Mouse (Mus musculus) 3134 (cell line): ENCODE measurements around the gene Ddx6.
A peak's percentile ranks its signal among the peaks of the same experiment; 100 is the strongest.

Experiments used
- DNase-seq: peaks from one replicate; pipeline ENCODE4 v3.0.0-alpha.2; 2011; ENCODE audit warnings: low spot score; ENCODE audit not compliant: insufficient read length; ENCODE audit errors: extremely low read depth

Ddx6 gene

GRCm38 (mm10) chr9:44685346-44686330, 80.9 kb downstream of the Ddx6 start:
- peak; percentile 40 for DNase-seq

- DNase-seq, result no peak
These were observed 81.9 kb downstream of the Ddx6 start for GRCm38 (mm10) chr9:44686638-44687037.

- DNase-seq, result no peak
These were observed 83.3 kb downstream of the Ddx6 start for GRCm38 (mm10) chr9:44688013-44688412.
